Mouse (Mus musculus): ENCODE measurements around the gene Smap2. TPM values are rescaled to one million over a fixed set of nuclear protein-coding genes. Genes with fewer than 3 reads are reported as not detected.
A peak's percentile ranks its signal among the peaks of the same experiment; 100 is the strongest.

Smap2 gene
- polyA plus RNA-seq, 1 experiment from 2014 or later, result 13.2 TPM

GRCm38 (mm10) chr4:121016021-121016898 lies 787 bp downstream of the Smap2 start:
- Histone ChIP-seq H3K9ac (peak overlapping the region; percentile 90), H3K36me3 (no peaks in the 10 kb centered on the region), H3K4me3 (peak overlapping the region; percentile 96), H3K9me3 (no peaks in the 10 kb centered on the region), H3K27me3 (no peaks in the 10 kb centered on the region), H3K4me2 (peak overlapping the region; percentile 90), H3K27ac (peak overlapping the region; percentile 77), H3K4me1 (peaks cover 11% of the 10 kb centered on the region)
- WGBS, result 5% methylated on average over 40 of the region's 40 CpGs
- ATAC-seq (ENCODE audit: insufficient number of reproducible peaks, low FRiP score, low TSS enrichment, low read depth), result peak; percentile 32; the same call in 1 of the 2 replicates

GRCm38 (mm10) chr4:121015268-121015659 lies 1.8 kb downstream of the Smap2 start:
- H3K4me2 ChIP-seq, result no peak overlapping the region
- H3K36me3 ChIP-seq, result no peaks in the 10 kb centered on the region
- peaks cover 15% of the 10 kb centered on the region for H3K4me1 ChIP-seq
- H3K9me3 ChIP-seq, result no peaks in the 10 kb centered on the region
- no peaks in the 10 kb centered on the region for H3K27me3 ChIP-seq
- H3K9ac ChIP-seq, result no peak overlapping the region
- WGBS, result 79% methylated on average over 7 of the region's 7 CpGs
- H3K27ac ChIP-seq, result no peak overlapping the region
- ATAC-seq (ENCODE audit: insufficient number of reproducible peaks, low FRiP score, low TSS enrichment, low read depth), result no peak
- H3K4me3 ChIP-seq, result no peak overlapping the region

GRCm38 (mm10) chr4:121014594-121015267 lies 2.3 kb downstream of the Smap2 start:
- 82% methylated on average over 10 of the region's 10 CpGs for WGBS
- Histone ChIP-seq H3K27ac (no peak overlapping the region), H3K4me2 (no peak overlapping the region), H3K36me3 (no peaks in the 10 kb centered on the region), H3K9ac (no peak overlapping the region), H3K4me3 (no peak overlapping the region), H3K9me3 (no peaks in the 10 kb centered on the region), H3K27me3 (no peaks in the 10 kb centered on the region), H3K4me1 (peaks cover 15% of the 10 kb centered on the region)
- no peak for ATAC-seq (ENCODE audit: insufficient number of reproducible peaks, low FRiP score, low TSS enrichment, low read depth)

- Histone ChIP-seq H3K4me1 (peaks cover 11% of the 10 kb centered on the region), H3K4me2 (no peak overlapping the region), H3K9me3 (no peaks in the 10 kb centered on the region), H3K27ac (no peak overlapping the region), H3K27me3 (no peaks in the 10 kb centered on the region), H3K9ac (no peak overlapping the region), H3K4me3 (no peak overlapping the region), H3K36me3 (no peaks in the 10 kb centered on the region)
- ATAC-seq (ENCODE audit: insufficient number of reproducible peaks, low FRiP score, low TSS enrichment, low read depth), result no peak
- WGBS, result 76% methylated on average over 11 of the region's 11 CpGs
Observed at GRCm38 (mm10) chr4:121010770-121011549, 6.1 kb downstream of the Smap2 start.

GRCm38 (mm10) chr4:121009151-121009550 lies 7.9 kb downstream of the Smap2 start:
- Histone ChIP-seq H3K4me1 (peaks cover 8% of the 10 kb centered on the region; the same call in 1 of the 2 replicates), H3K27me3 (no peaks in the 10 kb centered on the region), H3K9ac (no peak overlapping the region), H3K27ac (no peak overlapping the region), H3K36me3 (no peaks in the 10 kb centered on the region), H3K4me2 (no peak overlapping the region), H3K9me3 (no peaks in the 10 kb centered on the region), H3K4me3 (no peak overlapping the region)
- 81% methylated on average over 5 of the region's 5 CpGs for WGBS
- ATAC-seq (ENCODE audit: insufficient number of reproducible peaks, low FRiP score, low TSS enrichment, low read depth), result no peak

- no peaks in the 10 kb centered on the region for H3K9me3 ChIP-seq
- H3K4me2 ChIP-seq, result no peak overlapping the region
- no peak overlapping the region for H3K9ac ChIP-seq
- WGBS, result 57% methylated on average over 3 of the region's 3 CpGs
- no peak for ATAC-seq (ENCODE audit: insufficient number of reproducible peaks, low FRiP score, low TSS enrichment, low read depth)
- H3K27me3 ChIP-seq, result no peaks in the 10 kb centered on the region
- no peak overlapping the region for H3K27ac ChIP-seq
- H3K36me3 ChIP-seq, result no peaks in the 10 kb centered on the region
- H3K4me1 ChIP-seq, result peaks cover 16% of the 10 kb centered on the region
- H3K4me3 ChIP-seq, result no peak overlapping the region
Observed at GRCm38 (mm10) chr4:121008071-121008745, 8.8 kb downstream of the Smap2 start.

GRCm38 (mm10) chr4:121007006-121007405 lies 10.0 kb downstream of the Smap2 start:
- Histone ChIP-seq H3K4me2 (no peak overlapping the region), H3K9me3 (no peaks in the 10 kb centered on the region), H3K27me3 (no peaks in the 10 kb centered on the region), H3K4me3 (no peak overlapping the region), H3K9ac (no peak overlapping the region), H3K27ac (no peak overlapping the region), H3K4me1 (peaks cover 24% of the 10 kb centered on the region), H3K36me3 (no peaks in the 10 kb centered on the region)
- ATAC-seq (ENCODE audit: insufficient number of reproducible peaks, low FRiP score, low TSS enrichment, low read depth), result no peak

GRCm38 (mm10) chr4:121004679-121005078 lies 12.4 kb downstream of the Smap2 start:
- Histone ChIP-seq H3K36me3 (no peaks in the 10 kb centered on the region), H3K27ac (no peak overlapping the region), H3K27me3 (no peaks in the 10 kb centered on the region), H3K9ac (no peak overlapping the region), H3K4me1 (peaks cover 16% of the 10 kb centered on the region), H3K4me3 (no peak overlapping the region), H3K4me2 (no peak overlapping the region), H3K9me3 (no peaks in the 10 kb centered on the region)
- 72% methylated on average over 4 of the region's 4 CpGs for WGBS
- ATAC-seq (ENCODE audit: insufficient number of reproducible peaks, low FRiP score, low TSS enrichment, low read depth), result no peak

- Histone ChIP-seq H3K4me2 (no peak overlapping the region), H3K36me3 (no peaks in the 10 kb centered on the region), H3K9ac (no peak overlapping the region), H3K4me3 (no peak overlapping the region), H3K9me3 (no peaks in the 10 kb centered on the region), H3K27me3 (no peaks in the 10 kb centered on the region), H3K27ac (0 out of 2 replicates have a peak overlapping the region, but pooled peaks have one; percentile 27), H3K4me1 (peaks cover 16% of the 10 kb centered on the region)
- no peak for ATAC-seq (ENCODE audit: insufficient number of reproducible peaks, low FRiP score, low TSS enrichment, low read depth)
- WGBS, result 23% methylated on average over 3 of the region's 3 CpGs
Observed at GRCm38 (mm10) chr4:121003611-121004091, 13.4 kb downstream of the Smap2 start.

- no peak overlapping the region for H3K27ac ChIP-seq
- WGBS, result 28% methylated on average over 8 of the region's 8 CpGs
- peaks cover 16% of the 10 kb centered on the region for H3K4me1 ChIP-seq
- H3K27me3 ChIP-seq, result no peaks in the 10 kb centered on the region
- no peak overlapping the region for H3K4me3 ChIP-seq
- no peaks in the 10 kb centered on the region for H3K9me3 ChIP-seq
- no peak for ATAC-seq (ENCODE audit: insufficient number of reproducible peaks, low FRiP score, low TSS enrichment, low read depth)
- H3K9ac ChIP-seq, result no peak overlapping the region
- no peak overlapping the region for H3K4me2 ChIP-seq
- no peaks in the 10 kb centered on the region for H3K36me3 ChIP-seq
Observed at GRCm38 (mm10) chr4:121002400-121003171, 14.5 kb downstream of the Smap2 start.

- H3K27me3 ChIP-seq, result no peaks in the 10 kb centered on the region
- H3K9me3 ChIP-seq, result no peaks in the 10 kb centered on the region
- H3K4me3 ChIP-seq, result no peak overlapping the region
- no peak overlapping the region for H3K27ac ChIP-seq
- ATAC-seq (ENCODE audit: insufficient number of reproducible peaks, low FRiP score, low TSS enrichment, low read depth), result no peak
- peaks cover 16% of the 10 kb centered on the region for H3K4me1 ChIP-seq
- no peak overlapping the region for H3K9ac ChIP-seq
- H3K36me3 ChIP-seq, result no peaks in the 10 kb centered on the region
- no peak overlapping the region for H3K4me2 ChIP-seq
- 59% methylated on average over 1 of the region's 1 CpGs for WGBS
Observed at GRCm38 (mm10) chr4:121001659-121002058, 15.4 kb downstream of the Smap2 start.
